Mouse (Mus musculus) testis, postnatal 14 days (tissue): ENCODE data around the gene Olfr813.
"Not testable (repeated sequence)": the region's sequence is repeated elsewhere in the genome, so short reads cannot be mapped to it uniquely, and the experiment has no call there.

ENCODE experiments used
- DNase-seq: peaks from one replicate; pipeline ENCODE4 v3.0.0; 2021; ENCODE audit warnings: low spot score

Olfr813 gene

GRCm38 (mm10) chr10:129855067-129855466 lies at the start of gene Olfr813:
Gene Olfr813, plus strand, starts transcription at chr10:129855367.
- no peak for DNase-seq

- no peak for DNase-seq
These were observed 9.2 kb upstream of the Olfr813 start, which contains the start of gene Olfr812 for GRCm38 (mm10) chr10:129845994-129846393. Gene Olfr812, minus strand, starts transcription at chr10:129846094.

- DNase-seq, result no peak
These were observed 7.8 kb upstream of the Olfr813 start for GRCm38 (mm10) chr10:129847343-129847742.

- not testable (repeated sequence) for DNase-seq
These were observed 24.6 kb downstream of the Olfr813 start, which contains the start of gene Olfr814 for GRCm38 (mm10) chr10:129879751-129880150. Gene Olfr814, minus strand, starts transcription at chr10:129879851.

- DNase-seq, result not testable (repeated sequence)
These were observed 30.3 kb downstream of the Olfr813 start for GRCm38 (mm10) chr10:129885496-129885895.

- no peak for DNase-seq
These were observed 30.8 kb downstream of the Olfr813 start for GRCm38 (mm10) chr10:129885934-129886333.

- not testable (repeated sequence) for DNase-seq
These were observed 50.6 kb downstream of the Olfr813 start, which contains the start of gene Olfr815 for GRCm38 (mm10) chr10:129905767-129906166. Gene Olfr815, minus strand, starts transcription at chr10:129905867.
